Mouse (Mus musculus): ENCODE data around the gene Efnb2.

Gene Efnb2

DNA sequence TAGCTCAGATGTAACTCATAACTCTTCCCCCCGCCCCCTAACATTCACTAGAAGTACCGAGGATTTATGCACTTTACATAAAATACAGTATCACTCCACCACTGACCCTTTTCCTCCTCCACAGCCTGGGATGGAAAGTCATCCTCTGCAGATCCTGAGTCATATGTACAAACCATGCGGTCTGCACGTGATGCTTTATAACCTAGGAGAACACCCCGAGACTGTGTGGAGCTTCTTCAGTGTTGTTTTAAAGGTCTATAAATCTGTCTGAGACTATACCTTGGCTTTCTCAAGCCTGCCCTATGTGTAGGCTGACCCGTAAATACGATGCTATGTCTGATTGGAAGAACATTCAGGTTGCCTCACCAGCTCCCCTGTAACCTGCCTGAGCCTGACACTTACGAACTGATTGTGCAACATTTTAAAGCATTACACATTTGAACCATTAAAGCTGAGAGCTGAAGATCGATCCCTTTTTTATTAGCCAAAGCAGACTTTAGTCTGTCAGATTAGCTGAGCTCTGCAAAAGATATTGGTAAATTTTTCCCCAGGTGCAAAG, 92.7 kb downstream of the Efnb2 start:
- no peak for DNase-seq (ENCODE audit: low spot score)
